Mouse (Mus musculus): ENCODE measurements around the gene Neurl3.
A peak's percentile ranks its signal among the peaks of the same experiment; 100 is the strongest.

The Neurl3 gene

DNA sequence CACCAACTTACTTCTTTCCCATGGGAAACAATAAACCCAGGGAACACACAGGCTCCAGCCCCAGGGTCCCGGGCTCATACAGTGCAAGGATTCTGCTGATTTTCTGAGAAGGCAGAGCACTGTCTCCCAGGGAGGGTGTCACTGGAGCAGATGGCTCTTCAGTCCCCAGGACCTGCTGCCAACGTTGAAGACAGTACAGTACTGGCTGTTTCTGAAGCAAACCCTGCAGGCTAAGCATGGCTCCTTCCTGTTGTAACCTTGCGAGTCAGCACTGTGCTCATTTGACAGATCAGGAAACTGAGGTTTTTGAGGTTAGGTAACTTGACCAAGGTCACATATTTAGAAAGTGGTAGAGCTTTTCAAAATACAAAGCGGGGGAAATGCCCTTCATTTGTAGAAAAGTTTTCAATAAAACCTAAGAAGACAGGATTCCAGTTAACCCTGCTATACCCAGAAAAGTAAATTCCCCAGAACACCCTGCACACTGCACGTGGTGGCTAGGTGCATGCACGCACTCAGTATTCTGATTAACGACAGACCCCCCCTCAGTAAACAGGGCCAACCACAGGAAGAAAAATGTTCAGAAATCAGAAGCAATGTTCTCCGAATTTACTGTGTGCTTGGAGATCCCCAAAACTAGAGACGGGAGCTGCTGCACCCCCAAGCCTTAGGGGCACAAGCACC is 22.1 kb upstream of the Neurl3 start:
- DNase-seq (ENCODE audit: low read depth), result no peak

GRCm38 (mm10) chr1:36294402-36294801 is 19.9 kb upstream of the Neurl3 start:
- DNase-seq (ENCODE audit: low read depth), result no peak

- no peak for DNase-seq (ENCODE audit: low read depth)
Measured at GRCm38 (mm10) chr1:36293470-36293869, 19.0 kb upstream of the Neurl3 start.

GRCm38 (mm10) chr1:36281849-36282248 is 7.4 kb upstream of the Neurl3 start:
- no peak for DNase-seq (ENCODE audit: low read depth)

DNA sequence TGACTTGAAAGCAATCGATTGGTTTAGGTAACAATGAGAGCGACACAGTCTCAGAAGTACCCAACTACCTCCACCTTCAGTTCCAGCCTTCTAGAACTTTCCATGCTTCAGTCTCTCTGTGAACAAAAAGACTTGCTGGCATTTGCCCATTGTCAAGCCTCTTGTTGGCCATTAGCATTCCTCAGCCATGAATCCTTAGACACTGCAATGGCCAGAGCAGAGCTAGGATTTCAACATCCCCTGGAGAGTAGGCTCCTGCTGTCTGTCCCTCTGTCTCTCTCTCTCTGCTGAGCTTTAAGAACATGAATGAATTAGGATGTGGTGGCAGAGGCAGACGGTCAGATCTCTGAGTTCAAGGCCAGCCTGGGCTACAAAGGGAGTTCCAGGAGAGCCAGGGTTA is 6.5 kb upstream of the Neurl3 start:
- peak; percentile 41 for DNase-seq (ENCODE audit: low read depth)

DNA sequence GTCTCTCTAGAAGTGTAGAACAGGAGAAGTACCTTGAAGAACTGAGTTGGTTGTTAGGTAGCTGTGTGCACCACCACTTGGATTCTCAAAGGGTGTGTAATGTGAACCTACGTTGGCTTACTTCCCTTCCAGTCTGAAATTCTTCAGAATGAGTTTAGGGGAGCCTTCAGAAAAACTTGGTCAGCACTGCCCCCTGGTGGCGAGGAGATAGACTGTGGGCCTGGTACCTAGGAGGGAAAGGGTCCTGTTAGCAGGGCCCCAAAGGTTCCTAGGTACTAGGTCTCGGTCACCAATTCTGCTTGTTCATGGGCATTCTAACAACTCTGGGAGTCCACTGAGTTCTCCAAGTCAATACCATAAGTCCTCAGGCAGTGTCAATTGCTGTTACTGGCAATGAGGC is 4.7 kb upstream of the Neurl3 start:
- DNase-seq (ENCODE audit: low read depth), result peak; percentile 88

- DNase-seq (ENCODE audit: low read depth), result peak; percentile 85
Measured at GRCm38 (mm10) chr1:36277267-36278060, 3.0 kb upstream of the Neurl3 start.

- DNase-seq (ENCODE audit: low read depth), result no peak
Measured at GRCm38 (mm10) chr1:36275635-36276389, 1.3 kb upstream of the Neurl3 start.

DNA sequence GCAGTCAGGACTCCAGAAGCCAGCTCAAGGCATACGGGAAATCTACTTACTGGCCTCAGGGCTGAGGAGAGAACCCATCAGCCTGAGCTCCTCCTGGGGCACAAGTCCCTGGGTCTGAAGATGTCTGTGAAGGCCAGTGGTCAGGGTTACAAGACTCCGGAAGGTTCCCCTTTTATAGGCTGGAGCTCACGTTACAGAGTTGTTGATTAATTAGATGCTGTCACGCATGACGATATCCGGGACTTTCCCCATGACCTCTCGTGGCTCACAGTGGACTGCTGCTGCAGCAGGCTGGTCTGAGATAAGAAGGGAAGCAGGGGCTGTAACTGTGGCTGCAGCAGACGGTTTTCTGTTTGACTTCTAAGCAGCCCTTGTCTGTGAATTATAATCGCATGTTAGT is 1.2 kb downstream of the Neurl3 start:
- DNase-seq (ENCODE audit: low read depth), result no peak

DNA sequence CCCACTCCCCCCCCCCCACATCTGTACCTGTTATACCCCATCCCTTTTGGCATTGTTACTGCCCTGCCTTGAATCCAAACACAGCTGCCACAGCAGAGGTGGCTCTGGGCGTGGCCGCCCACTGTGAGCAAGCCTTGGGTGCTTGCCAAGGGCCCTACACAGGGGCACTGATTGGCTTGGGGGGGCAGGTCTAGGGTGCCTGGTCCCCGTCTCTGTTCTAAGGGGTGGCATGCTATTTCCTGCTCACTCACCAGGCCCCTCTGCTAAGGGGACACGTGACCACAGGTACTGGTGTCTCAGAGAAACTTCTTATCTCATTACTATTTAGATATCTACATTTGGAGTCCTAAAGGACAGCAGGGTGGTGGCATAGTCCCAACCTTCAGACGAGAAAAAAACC is 1.9 kb downstream of the Neurl3 start:
- DNase-seq (ENCODE audit: low read depth), result no peak

DNA sequence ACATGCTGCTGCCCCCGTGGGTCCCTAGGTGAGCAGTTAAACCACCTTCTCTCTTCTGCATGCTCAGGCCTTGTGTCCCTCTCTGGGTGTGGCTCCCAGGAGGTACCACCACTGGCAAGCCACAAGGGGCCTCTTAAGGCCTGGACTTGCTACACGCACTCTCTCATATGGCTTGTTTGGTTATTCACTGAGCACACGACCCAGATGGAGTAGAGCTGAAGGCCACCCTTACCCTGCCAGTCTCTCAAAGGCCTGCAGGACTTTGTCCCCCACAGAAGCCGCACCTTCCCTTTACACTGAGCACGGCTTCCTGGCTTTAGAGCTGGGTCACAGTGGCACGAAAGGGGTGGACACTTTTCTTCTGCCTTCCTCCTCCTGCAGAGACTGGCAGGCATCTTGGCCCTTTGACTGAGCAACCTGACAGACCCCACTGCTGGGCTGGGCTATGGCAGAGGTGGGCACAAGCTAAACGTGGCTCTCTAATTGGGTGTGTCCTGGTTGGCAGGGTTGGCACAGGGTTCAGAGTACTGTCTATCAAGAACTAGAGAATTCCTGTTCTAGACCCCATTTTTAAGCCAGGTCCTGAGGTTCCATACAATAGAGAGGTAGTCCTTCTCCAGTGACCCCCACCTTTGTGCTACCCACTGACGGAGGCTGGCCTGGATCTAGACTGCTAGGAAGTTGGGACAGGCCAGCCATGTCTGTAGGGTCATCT is 2.8 kb downstream of the Neurl3 start:
- DNase-seq (ENCODE audit: low read depth), result no peak

GRCm38 (mm10) chr1:36270666-36271065 is 3.8 kb downstream of the Neurl3 start:
- no peak for DNase-seq (ENCODE audit: low read depth)

- no peak for DNase-seq (ENCODE audit: low read depth)
Measured at GRCm38 (mm10) chr1:36269121-36269795, 5.2 kb downstream of the Neurl3 start.

- DNase-seq (ENCODE audit: low read depth), result no peak
Measured at GRCm38 (mm10) chr1:36267595-36267994, 6.9 kb downstream of the Neurl3 start.

- DNase-seq (ENCODE audit: low read depth), result no peak
Measured at GRCm38 (mm10) chr1:36266293-36266692, 8.2 kb downstream of the Neurl3 start.

DNA sequence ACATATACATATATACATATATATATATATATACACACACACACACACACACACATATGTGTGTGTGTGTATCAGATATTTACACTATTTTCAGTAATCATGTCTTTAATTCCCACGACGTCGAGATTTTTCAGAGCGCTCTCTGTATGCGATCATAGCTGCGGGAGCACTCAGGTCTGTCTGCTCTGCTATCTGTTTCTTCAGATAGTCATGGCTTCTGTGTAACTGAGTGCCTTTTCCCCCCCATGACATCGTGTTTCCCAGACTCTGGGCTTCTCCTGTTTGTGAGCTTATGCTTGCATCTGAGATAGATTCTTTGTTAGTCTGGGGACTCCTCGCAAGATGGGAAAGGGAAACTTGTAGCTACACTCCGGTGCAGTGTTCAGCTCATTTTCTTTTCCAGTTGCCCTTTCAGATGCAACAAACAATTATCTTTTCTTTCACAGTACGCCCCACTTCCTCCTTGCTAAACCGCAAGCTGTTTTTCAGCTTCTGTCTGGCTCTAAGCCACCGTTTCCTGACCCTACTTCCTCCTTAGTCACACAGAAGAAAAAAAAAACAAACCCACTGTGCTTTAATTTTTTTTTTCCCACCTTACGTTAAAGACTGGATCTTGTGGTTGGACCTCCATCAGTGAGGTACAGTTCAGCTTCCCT is 10.5 kb downstream of the Neurl3 start:
- DNase-seq (ENCODE audit: low read depth), result peak; percentile 27

DNA sequence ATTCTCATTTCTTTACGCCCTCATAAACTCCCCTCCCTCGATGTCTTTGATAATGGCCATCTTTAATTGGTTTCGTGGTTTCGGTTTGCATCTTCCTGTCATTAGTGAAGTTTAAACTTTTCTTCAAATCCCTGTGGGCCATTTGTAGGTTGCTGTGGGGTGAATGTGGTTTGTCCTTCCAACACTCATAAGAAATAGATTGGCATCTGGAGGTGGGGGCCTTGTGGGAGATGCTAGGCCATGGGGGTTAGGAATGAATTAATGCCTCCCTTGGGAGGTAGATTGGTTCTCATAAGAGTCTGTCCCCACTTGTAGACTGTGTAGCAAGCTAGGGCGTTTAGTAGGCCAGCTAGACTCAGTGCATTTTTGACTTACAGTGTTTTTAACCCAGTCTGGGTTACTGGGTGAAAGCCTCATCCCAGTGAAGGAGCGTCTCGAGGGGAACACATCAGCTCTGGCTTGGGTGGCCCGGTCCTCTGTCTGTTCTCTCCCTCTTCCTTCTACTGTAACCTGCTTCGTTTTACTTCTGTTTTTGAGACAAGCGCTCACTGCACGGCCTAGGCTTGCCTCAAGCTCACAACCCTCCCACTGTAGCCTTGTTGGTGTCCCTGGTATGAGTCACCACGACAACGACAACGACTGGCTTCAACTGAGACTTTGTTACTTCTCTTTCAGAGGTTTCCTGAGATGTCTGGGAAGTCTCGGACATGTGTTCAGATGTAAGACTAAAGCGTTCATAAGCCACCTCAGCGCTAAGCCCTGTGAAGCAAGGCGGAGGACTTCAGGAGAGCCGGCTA is 12.6 kb downstream of the Neurl3 start:
- DNase-seq (ENCODE audit: low read depth), result no peak

GRCm38 (mm10) chr1:36260418-36260817 is 14.1 kb downstream of the Neurl3 start:
- DNase-seq (ENCODE audit: low read depth), result peak; percentile 22

- DNase-seq (ENCODE audit: low read depth), result no peak
Measured at GRCm38 (mm10) chr1:36259281-36259680, 15.2 kb downstream of the Neurl3 start.

DNA sequence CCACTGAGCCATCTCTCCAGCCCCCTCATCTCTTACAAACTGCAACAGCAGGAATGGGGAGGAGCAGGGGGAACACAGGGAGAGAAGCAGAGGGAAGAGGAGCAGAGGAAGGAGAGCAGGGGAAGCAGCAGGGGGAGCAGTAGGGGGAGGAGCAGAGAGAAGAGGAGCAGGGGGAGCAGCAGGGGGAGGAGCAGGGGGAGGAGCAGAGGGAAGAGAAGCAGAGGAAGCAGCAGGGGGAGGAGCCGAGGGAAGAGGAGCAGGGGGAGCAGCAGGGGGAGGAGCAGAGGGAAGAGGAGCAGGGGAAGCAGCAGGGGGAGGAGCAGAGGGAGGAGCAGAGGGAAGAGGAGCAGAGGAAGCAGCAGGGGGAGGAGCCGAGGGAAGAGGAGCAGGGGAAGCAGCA is 15.8 kb downstream of the Neurl3 start:
- no peak for DNase-seq (ENCODE audit: low read depth)
